Comparison of ENCODE assay signal across 9 mouse cellular contexts in genomic region chr12:86793830-86794229, GRCm38 (mm10). TPM values are rescaled to one million over a fixed set of nuclear protein-coding genes. Genes with fewer than 3 reads are reported as not detected.
A peak's percentile ranks its signal among the peaks of the same experiment; 100 is the strongest.
DNase-seq lines count a peak whose midpoint lies in the region; ATAC-seq and TF ChIP-seq lines count a peak whose summit lies in the region.
"Had no signal": no experiment of that assay in that cellular context is flagged by ENCODE, and none has a peak within 500 bp of the region (broad histone marks: within the 10 kb centered on the region; RNA-seq: fewer than 3 reads in every experiment).

No protein-coding gene starts in this region.

- no peak overlapping the region for H3K4me2 ChIP-seq in kidney, embryonic 15.5 days
- H3K4me2 ChIP-seq in midbrain, embryonic 14.5 days (ENCODE audit: low read length): no peak overlapping the region

- POLR2A ChIA-PET in Patski (lab: Charles Lee): interaction anchor here (1.0 kb wide), 1 partner anchor 103 kb away, joined by 4 read pairs; no protein-coding TSS in a partner anchor

- peak; percentile 70 to 73 for DNase-seq in cerebellum, postnatal 10 days
- no peak for DNase-seq in cerebellum, postnatal 4 days (ENCODE audit: low spot score in 2 of 2)
- no peak for DNase-seq in Patski (ENCODE audit: low read depth, low spot score)
- peak; percentile 89 for DNase-seq in heart, adult 8-10 months (ENCODE audit: low spot score)
- no peak for DNase-seq in frontal cortex, postnatal 14 days (ENCODE audit: low spot score in 2 of 2)
- no peak for DNase-seq in midbrain, embryonic 14.5 days

- no peak for TF ChIP-seq CTCF in Patski (IDR thresholded peaks at IDR 0.05)
- TF ChIP-seq CTCF in testis, adult 2 months (IDR thresholded peaks at IDR 0.05; ENCODE audit: control insufficient read depth, insufficient read depth, insufficient replicate concordance, low read depth, low read length): no peak

- peaks cover 41% of the 10 kb centered on the region for H3K4me1 ChIP-seq in kidney, embryonic 15.5 days
- H3K4me1 ChIP-seq in testis, adult 2 months (ENCODE audit: control insufficient read depth, insufficient read depth, low read length): peaks cover 5% of the 10 kb centered on the region
- peaks cover 17% of the 10 kb centered on the region for H3K4me1 ChIP-seq in midbrain, embryonic 14.5 days (ENCODE audit: control insufficient read depth, insufficient read depth, low read length)

- CTCF ChIA-PET in Patski (lab: Charles Lee): interaction anchor here (1.2 to 9.7 kb wide), 5 partner anchors 22 to 130 kb away, joined by 3 to 76 read pairs (median 5); no protein-coding TSS in a partner anchor

- WGBS in kidney, embryonic 15.5 days: 26% methylated on average over 3 of the region's 3 CpGs
- WGBS in midbrain, embryonic 14.5 days: 52% methylated on average over 3 of the region's 3 CpGs

- no peak overlapping the region for H3K9ac ChIP-seq in kidney, embryonic 15.5 days
- no peak overlapping the region for H3K9ac ChIP-seq in midbrain, embryonic 14.5 days (replicated peaks; ENCODE audit: low read length)

- no peak for TF ChIP-seq POLR2A in testis, adult 2 months (IDR thresholded peaks at IDR 0.05; ENCODE audit: control insufficient read depth, low read depth, low read length)

- H3K9me3 ChIP-seq in kidney, embryonic 15.5 days (replicated peaks): no peaks in the 10 kb centered on the region
- no peaks in the 10 kb centered on the region for H3K9me3 ChIP-seq in midbrain, embryonic 14.5 days (ENCODE audit: control insufficient read depth, low read length)

- peak overlapping the region; percentile 61 for H3K27ac ChIP-seq in kidney, embryonic 15.5 days
- 0 out of 2 replicates have a peak overlapping the region, but pooled peaks have one; percentile 19 for H3K27ac ChIP-seq in testis, adult 2 months (ENCODE audit: control insufficient read depth, insufficient read depth, low read depth, low read length)
- H3K27ac ChIP-seq in midbrain, embryonic 14.5 days (replicated peaks; ENCODE audit: low read depth, low read length): no peak overlapping the region

- ATAC-seq in Patski: peak; percentile 66
- peak; percentile 61 for ATAC-seq in kidney, embryonic 15.5 days (replicated peaks; ENCODE audit: low FRiP score)
- no peak for ATAC-seq in midbrain, embryonic 14.5 days (ENCODE audit: low FRiP score, low TSS enrichment)

- no peaks in the 10 kb centered on the region for H3K36me3 ChIP-seq in kidney, embryonic 15.5 days
- no peaks in the 10 kb centered on the region for H3K36me3 ChIP-seq in testis, adult 2 months (ENCODE audit: control insufficient read depth, insufficient read depth, low read length)
- no peaks in the 10 kb centered on the region for H3K36me3 ChIP-seq in midbrain, embryonic 14.5 days (ENCODE audit: control insufficient read depth, insufficient read depth, low read length)

- H3K27me3 ChIP-seq in Patski: no peaks in the 10 kb centered on the region
- no peaks in the 10 kb centered on the region for H3K27me3 ChIP-seq in kidney, embryonic 15.5 days
- no peaks in the 10 kb centered on the region for H3K27me3 ChIP-seq in testis, adult 2 months (ENCODE audit: control insufficient read depth, insufficient read depth, low read length)
- H3K27me3 ChIP-seq in midbrain, embryonic 14.5 days (ENCODE audit: control insufficient read depth, insufficient read depth, low read length): no peaks in the 10 kb centered on the region

- no peak overlapping the region for H3K4me3 ChIP-seq in kidney, embryonic 15.5 days (replicated peaks)
- H3K4me3 ChIP-seq in testis, adult 2 months (ENCODE audit: control insufficient read depth, low read depth, low read length): no peak overlapping the region
- no peak overlapping the region for H3K4me3 ChIP-seq in midbrain, embryonic 14.5 days (replicated peaks; ENCODE audit: low read depth, low read length)

- in situ Hi-C loops in Patski (cut with MboI; ENCODE audit: low pct_unique_long_range_greater_than_20kb): no loop called here

RNA-seq across cellular contexts. Expression of gene Lrrc74a, which starts 59.7 kb away (rescaled TPM):
- polyA plus RNA-seq in Patski (2021): not detected
- not detected for total RNA-seq in heart, adult 8-10 months (2022)
- not detected in 2 replicates for polyA plus RNA-seq in kidney, embryonic 15.5 days (2015; fragmentation: Nextera tagmentation; extraction: Ambion mirVana)
- 75.3 and 76.4 TPM in 2 replicates for polyA plus RNA-seq in testis, adult 2 months (2012; rRNA removed)
- polyA plus RNA-seq in midbrain, embryonic 14.5 days (2014; fragmentation: Nextera tagmentation; extraction: Ambion mirVana): not detected in 2 replicates
- polyA plus RNA-seq: limb, embryonic 14.5 days had no signal

Comparison
In these comparisons a context has a peak if more than half of its experiments do, and no peak if none do; other contexts are left out.
1. DNase-seq: peak in cerebellum, postnatal 10 days (2 of 2) and heart, adult 8-10 months (single experiment); none in cerebellum, postnatal 4 days (0 of 2), Patski (single experiment), frontal cortex, postnatal 14 days (0 of 2) and midbrain, embryonic 14.5 days (single experiment).
2. RNA of gene Lrrc74a, which starts 59.7 kb away (polyA plus RNA-seq): 75.3 to 76.4 TPM in testis, adult 2 months; not detected in Patski (single experiment), not detected in kidney, embryonic 15.5 days and not detected in midbrain, embryonic 14.5 days; every median in the first group is over 10 times any median in the second.